ENCODE assay signal across 18 mouse cellular contexts in the genomic region with DNA sequence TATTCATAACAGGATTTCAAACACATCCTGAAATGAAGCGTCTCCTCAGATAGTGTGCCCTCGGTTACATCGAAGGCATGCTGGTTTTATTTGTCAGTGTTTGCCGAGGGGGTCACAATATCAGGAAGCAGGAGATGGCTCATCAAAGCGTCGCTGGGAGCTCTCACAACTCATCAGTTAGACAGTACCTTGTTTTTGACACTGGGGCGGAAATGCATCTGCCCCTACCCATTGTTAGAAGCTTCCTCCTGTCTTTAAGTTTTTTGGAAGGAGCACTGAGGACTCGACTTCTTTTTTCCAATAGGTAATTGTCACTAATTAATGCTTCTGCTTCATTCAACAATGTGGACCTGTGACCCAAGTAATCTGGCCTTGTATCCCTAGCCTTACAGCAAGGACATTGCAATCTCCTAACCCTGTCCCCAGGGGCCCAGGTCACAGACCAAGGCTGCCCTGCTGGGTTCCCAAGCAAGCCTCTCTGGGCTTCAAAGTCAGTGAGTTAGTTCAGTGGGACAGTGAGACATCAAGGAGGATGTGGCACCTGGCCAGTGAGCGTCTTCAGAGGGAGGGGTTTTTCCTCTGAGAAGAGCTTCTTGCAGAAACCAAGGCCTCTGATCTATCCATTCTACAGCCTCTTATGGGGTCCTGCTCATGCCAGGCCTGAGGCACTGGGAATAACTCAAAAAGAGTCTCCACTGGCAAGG.
DNase-seq lines count a peak whose midpoint lies in the region; ATAC-seq and TF ChIP-seq lines count a peak whose summit lies in the region.
"Had no signal": no experiment of that assay in that cellular context is flagged by ENCODE, and none has a peak within 500 bp of the region (broad histone marks: within the 10 kb centered on the region; RNA-seq: fewer than 3 reads in every experiment).

No protein-coding gene starts in this region.

- no peak overlapping the region for H3K4me3 ChIP-seq in stomach, embryonic 14.5 days (ENCODE audit: low read depth, low read length)
- H3K4me3 ChIP-seq in stomach, postnatal 0 days (ENCODE audit: low read depth, low read length): no peak overlapping the region
- H3K4me3 ChIP-seq: forebrain, embryonic 12.5 days; hindbrain, embryonic 10.5 days; limb, embryonic 12.5 days; megakaryocyte, embryonic 14.5 days; neural tube, embryonic 13.5 days had no signal

- H3K27ac ChIP-seq in stomach, embryonic 14.5 days (ENCODE audit: low read length): no peak overlapping the region
- H3K27ac ChIP-seq in stomach, postnatal 0 days (replicated peaks): no peak overlapping the region
- H3K27ac ChIP-seq: forebrain, embryonic 12.5 days; hindbrain, embryonic 10.5 days; limb, embryonic 12.5 days; liver, embryonic 14.5 days; neural tube, embryonic 13.5 days had no signal

- WGBS in stomach, embryonic 14.5 days: 55% methylated on average over 9 of the region's 9 CpGs
- 65% methylated on average over 9 of the region's 9 CpGs for WGBS in stomach, postnatal 0 days

- no peaks in the 10 kb centered on the region for H3K9me3 ChIP-seq in stomach, embryonic 14.5 days (ENCODE audit: control insufficient read depth, low read depth, low read length)
- H3K9me3 ChIP-seq in stomach, postnatal 0 days (ENCODE audit: control insufficient read depth, low read length): no peaks in the 10 kb centered on the region
- H3K9me3 ChIP-seq: forebrain, embryonic 12.5 days; hindbrain, embryonic 10.5 days; limb, embryonic 12.5 days; megakaryocyte, embryonic 14.5 days; neural tube, embryonic 13.5 days had no signal

- peak; percentile 46; the same call in 1 of the 2 replicates for ATAC-seq in stomach, embryonic 14.5 days (ENCODE audit: insufficient number of reproducible peaks, insufficient read depth, low FRiP score, low read depth)
- ATAC-seq in stomach, postnatal 0 days (ENCODE audit: low FRiP score, low TSS enrichment): no peak

- no peaks in the 10 kb centered on the region for H3K27me3 ChIP-seq in stomach, embryonic 14.5 days (ENCODE audit: control insufficient read depth, insufficient read depth, low read length)
- H3K27me3 ChIP-seq in stomach, postnatal 0 days (ENCODE audit: control insufficient read depth, insufficient read depth, low read length): no peaks in the 10 kb centered on the region
- H3K27me3 ChIP-seq: forebrain, embryonic 12.5 days; limb, embryonic 12.5 days; megakaryocyte, embryonic 14.5 days; neural tube, embryonic 13.5 days had no signal

- H3K4me1 ChIP-seq in stomach, embryonic 14.5 days (ENCODE audit: control insufficient read depth, insufficient read depth, low read length): no peaks in the 10 kb centered on the region
- no peaks in the 10 kb centered on the region for H3K4me1 ChIP-seq in stomach, postnatal 0 days (replicated peaks; ENCODE audit: control insufficient read depth, insufficient read depth)
- H3K4me1 ChIP-seq: megakaryocyte, embryonic 14.5 days had no signal

- no peak for TF ChIP-seq CTCF in stomach, postnatal 0 days (IDR thresholded peaks at IDR 0.05; ENCODE audit: low read depth)

- TF ChIP-seq EP300 in stomach, postnatal 0 days (optimal IDR thresholded peaks at IDR 0.05): no peak

- peak; percentile 8 to 16 for DNase-seq in cerebellum, postnatal 10 days
- DNase-seq in cerebellum, postnatal 36 days: no peak
- peak; percentile 65 for DNase-seq in kidney, postnatal 10 days
- no peak for DNase-seq in kidney, adult 18-20 months
- no peak for DNase-seq in stomach, postnatal 0 days (ENCODE audit: low spot score)
- no peak for DNase-seq in frontal cortex, postnatal 25 days (ENCODE audit: low spot score in 2 of 2)
- DNase-seq in left cerebral cortex, adult 18-20 months (ENCODE audit: low spot score in 2 of 2): no peak
- DNase-seq: B cell, adult 2 months; cerebellum, adult 18-20 months; right cerebral cortex, postnatal 4 days; thymus, adult 2 months had no signal

- no peak overlapping the region for H3K4me2 ChIP-seq in stomach, embryonic 14.5 days (replicated peaks; ENCODE audit: low read depth, low read length)
- H3K4me2 ChIP-seq in stomach, postnatal 0 days (replicated peaks; ENCODE audit: low read depth): no peak overlapping the region
- H3K4me2 ChIP-seq: forebrain, embryonic 12.5 days; limb, embryonic 12.5 days; neural tube, embryonic 13.5 days had no signal

- no peak overlapping the region for H3K9ac ChIP-seq in stomach, embryonic 14.5 days (replicated peaks; ENCODE audit: low read depth, low read length)
- H3K9ac ChIP-seq in stomach, postnatal 0 days (ENCODE audit: low read length): no peak overlapping the region
- H3K9ac ChIP-seq: forebrain, embryonic 12.5 days; limb, embryonic 12.5 days; liver, embryonic 14.5 days; neural tube, embryonic 13.5 days had no signal

- no peaks in the 10 kb centered on the region for H3K36me3 ChIP-seq in stomach, embryonic 14.5 days (ENCODE audit: control insufficient read depth, insufficient read depth, low read length)
- H3K36me3 ChIP-seq in stomach, postnatal 0 days (ENCODE audit: control insufficient read depth, insufficient read depth, low read length): no peaks in the 10 kb centered on the region
- H3K36me3 ChIP-seq: forebrain, embryonic 12.5 days; hindbrain, embryonic 10.5 days; neural tube, embryonic 13.5 days had no signal

Comparison
In these comparisons a context has a peak if more than half of its experiments do, and no peak if none do; other contexts are left out.
1. DNase-seq: peak in cerebellum, postnatal 10 days (2 of 2) and kidney, postnatal 10 days (single experiment); none in cerebellum, postnatal 36 days (0 of 2), kidney, adult 18-20 months (single experiment), stomach, postnatal 0 days (single experiment), frontal cortex, postnatal 25 days (0 of 2) and left cerebral cortex, adult 18-20 months (0 of 2).